Mouse (Mus musculus) embryo, embryonic 9.5 days (tissue): Measurements from ENCODE around the gene Aldh1b1.
A peak's percentile ranks its signal among the peaks of the same experiment; 100 is the strongest.

Experiments used
- DNase-seq: peaks from one replicate; pipeline ENCODE4 v3.0.0-alpha.2; 2017; ENCODE audit errors: extremely low spot score

The Aldh1b1 gene

GRCm38 (mm10) chr4:45785959-45786358, 12.9 kb upstream of the Aldh1b1 start:
- no peak for DNase-seq

GRCm38 (mm10) chr4:45786674-45787073, 12.1 kb upstream of the Aldh1b1 start:
- DNase-seq = no peak

- DNase-seq = no peak
These were observed 10.3 kb upstream of the Aldh1b1 start for GRCm38 (mm10) chr4:45788446-45789081.

- no peak for DNase-seq
These were observed 9.4 kb upstream of the Aldh1b1 start for GRCm38 (mm10) chr4:45789263-45789958.

- no peak for DNase-seq
These were observed 8.8 kb upstream of the Aldh1b1 start for GRCm38 (mm10) chr4:45790018-45790417.

GRCm38 (mm10) chr4:45795191-45795811, 3.5 kb upstream of the Aldh1b1 start:
- DNase-seq = peak; percentile 73

GRCm38 (mm10) chr4:45796760-45797159, 2.1 kb upstream of the Aldh1b1 start:
- DNase-seq = no peak

- no peak for DNase-seq
These were observed 1.2 kb downstream of the Aldh1b1 start for GRCm38 (mm10) chr4:45799956-45800537.

GRCm38 (mm10) chr4:45802900-45803299, 4.1 kb downstream of the Aldh1b1 start:
- DNase-seq = no peak

GRCm38 (mm10) chr4:45808034-45808433, 9.2 kb downstream of the Aldh1b1 start:
- DNase-seq = no peak

- DNase-seq = no peak
These were observed 12.4 kb downstream of the Aldh1b1 start for GRCm38 (mm10) chr4:45811250-45811649.

- DNase-seq = peak; percentile 80
These were observed 16.7 kb downstream of the Aldh1b1 start for GRCm38 (mm10) chr4:45815542-45815941.

GRCm38 (mm10) chr4:45818814-45819207, 20.0 kb downstream of the Aldh1b1 start:
- no peak for DNase-seq

- DNase-seq = peak; percentile 79
These were observed 20.5 kb downstream of the Aldh1b1 start for GRCm38 (mm10) chr4:45819208-45819931.

- DNase-seq = peak; percentile 77
These were observed 21.4 kb downstream of the Aldh1b1 start for GRCm38 (mm10) chr4:45820074-45820830.

GRCm38 (mm10) chr4:45821995-45822394, 23.2 kb downstream of the Aldh1b1 start:
- DNase-seq = peak; percentile 55

- DNase-seq = peak; percentile 38
These were observed 24.2 kb downstream of the Aldh1b1 start for GRCm38 (mm10) chr4:45822781-45823575.

- peak; percentile 41 for DNase-seq
These were observed 25.4 kb downstream of the Aldh1b1 start for GRCm38 (mm10) chr4:45824049-45824760.

GRCm38 (mm10) chr4:45824761-45825556, 26.1 kb downstream of the Aldh1b1 start:
- no peak for DNase-seq
